Mouse (Mus musculus): ENCODE measurements around the gene Plbd1.

- no peak for TF ChIP-seq CTCF (IDR thresholded peaks at IDR 0.05; ENCODE audit: low read depth)
- TF ChIP-seq EP300 (optimal IDR thresholded peaks at IDR 0.05) = no peak
These were observed 71.0 kb downstream of the Plbd1 start for GRCm38 (mm10) chr6:136590739-136591138.

Data from stomach, postnatal 0 days (tissue).